Mouse (Mus musculus): Measurements from ENCODE around the gene Scube2. TPM values are rescaled to one million over a fixed set of nuclear protein-coding genes. Genes with fewer than 3 reads are reported as not detected.
A peak's percentile ranks its signal among the peaks of the same experiment; 100 is the strongest.

Scube2 gene
- polyA plus RNA-seq, 1 experiment from 2014 or later, result 1.2 TPM

DNA sequence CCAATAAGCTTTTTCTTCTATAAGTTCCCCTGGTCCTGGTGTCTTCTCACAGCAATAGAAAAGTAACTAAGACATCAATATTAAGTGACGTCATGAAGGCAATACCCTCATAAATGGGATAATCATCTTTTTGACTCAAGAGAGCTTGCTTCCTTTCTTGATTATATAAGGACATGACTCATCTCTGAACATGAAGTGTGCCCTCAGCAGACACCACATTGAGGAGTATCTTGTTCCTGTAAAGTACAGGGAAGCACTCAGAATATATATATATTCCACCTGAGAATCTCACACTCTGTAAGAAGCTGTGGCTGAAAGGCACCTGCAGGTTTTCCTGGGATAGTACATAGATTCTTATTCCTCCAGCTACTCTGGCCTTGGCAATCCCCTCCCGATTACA lies 17.1 kb upstream of the Scube2 start:
- Histone ChIP-seq H3K9me3 (replicated peaks; ENCODE audit: control insufficient read depth, low read length, poor library complexity, severe bottlenecking) (peaks cover 3% of the 10 kb centered on the region; the same call in 1 of the 2 replicates), H3K36me3 (ENCODE audit: control insufficient read depth, insufficient read depth, low read length) (peaks cover 4% of the 10 kb centered on the region; the same call in 1 of the 2 replicates), H3K27ac (ENCODE audit: low read length) (no peak overlapping the region), H3K9ac (ENCODE audit: low read depth, low read length) (no peak overlapping the region), H3K27me3 (ENCODE audit: control insufficient read depth, insufficient read depth, low read depth, low read length) (no peaks in the 10 kb centered on the region), H3K4me1 (ENCODE audit: control insufficient read depth, insufficient read depth, low read length) (no peaks in the 10 kb centered on the region), H3K4me2 (ENCODE audit: low read length) (no peak overlapping the region), H3K4me3 (ENCODE audit: low read depth, low read length) (no peak overlapping the region)
- WGBS, result 91% methylated on average over 2 of the region's 2 CpGs
- no peak for ATAC-seq

DNA sequence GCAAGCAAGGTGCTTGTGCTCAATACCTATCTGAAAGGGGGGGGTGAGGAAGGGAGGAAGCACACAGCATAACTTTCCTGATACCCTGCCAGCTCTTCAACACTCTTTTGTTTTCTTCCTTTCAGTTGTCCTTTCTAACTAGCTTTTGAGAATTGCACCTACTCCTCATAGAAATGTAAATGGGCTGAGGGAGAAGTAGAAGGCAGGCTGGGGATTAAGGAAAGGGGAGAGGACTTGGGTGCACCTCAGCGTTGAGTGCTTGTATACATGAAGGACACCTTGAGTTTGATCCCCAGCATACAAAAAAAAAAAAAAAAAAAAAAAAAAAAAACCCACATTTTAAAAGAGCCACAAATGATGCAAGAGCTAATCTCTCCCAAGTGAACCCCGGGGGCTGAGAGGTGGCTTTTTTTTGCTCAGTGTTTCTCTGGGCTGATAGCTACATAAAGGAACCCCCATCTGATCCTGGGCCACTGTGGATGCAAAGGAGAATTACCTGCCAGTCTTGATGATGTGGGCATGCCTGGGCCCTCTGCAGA lies 16.2 kb upstream of the Scube2 start:
- H3K9ac ChIP-seq (ENCODE audit: low read depth, low read length), result no peak overlapping the region
- H3K27me3 ChIP-seq (ENCODE audit: control insufficient read depth, insufficient read depth, low read depth, low read length), result no peaks in the 10 kb centered on the region
- peaks cover under 1% of the 10 kb centered on the region; the same call in 1 of the 2 replicates for H3K36me3 ChIP-seq (ENCODE audit: control insufficient read depth, insufficient read depth, low read length)
- no peaks in the 10 kb centered on the region for H3K4me1 ChIP-seq (ENCODE audit: control insufficient read depth, insufficient read depth, low read length)
- no peak overlapping the region for H3K4me3 ChIP-seq (ENCODE audit: low read depth, low read length)
- ATAC-seq, result no peak
- WGBS, result 53% methylated on average over 2 of the region's 2 CpGs
- no peak overlapping the region for H3K27ac ChIP-seq (ENCODE audit: low read length)
- peaks cover under 1% of the 10 kb centered on the region; the same call in 1 of the 2 replicates for H3K9me3 ChIP-seq (replicated peaks; ENCODE audit: control insufficient read depth, low read length, poor library complexity, severe bottlenecking)
- no peak overlapping the region for H3K4me2 ChIP-seq (ENCODE audit: low read length)

- Histone ChIP-seq H3K4me2 (ENCODE audit: low read length) (no peak overlapping the region), H3K36me3 (ENCODE audit: control insufficient read depth, insufficient read depth, low read length) (no peaks in the 10 kb centered on the region), H3K4me3 (ENCODE audit: low read depth, low read length) (no peak overlapping the region), H3K4me1 (ENCODE audit: control insufficient read depth, insufficient read depth, low read length) (no peaks in the 10 kb centered on the region), H3K9ac (ENCODE audit: low read depth, low read length) (no peak overlapping the region), H3K27me3 (ENCODE audit: control insufficient read depth, insufficient read depth, low read depth, low read length) (no peaks in the 10 kb centered on the region), H3K27ac (ENCODE audit: low read length) (no peak overlapping the region), H3K9me3 (replicated peaks; ENCODE audit: control insufficient read depth, low read length, poor library complexity, severe bottlenecking) (no peaks in the 10 kb centered on the region)
- WGBS, result 66% methylated on average over 12 of the region's 12 CpGs
- no peak for ATAC-seq
Observed at GRCm38 (mm10) chr7:109879158-109879557, 13.7 kb upstream of the Scube2 start.

- Histone ChIP-seq H3K9ac (ENCODE audit: low read depth, low read length) (no peak overlapping the region), H3K4me3 (ENCODE audit: low read depth, low read length) (no peak overlapping the region), H3K36me3 (ENCODE audit: control insufficient read depth, insufficient read depth, low read length) (no peaks in the 10 kb centered on the region), H3K4me1 (ENCODE audit: control insufficient read depth, insufficient read depth, low read length) (no peaks in the 10 kb centered on the region), H3K4me2 (ENCODE audit: low read length) (no peak overlapping the region), H3K9me3 (replicated peaks; ENCODE audit: control insufficient read depth, low read length, poor library complexity, severe bottlenecking) (no peaks in the 10 kb centered on the region), H3K27ac (ENCODE audit: low read length) (no peak overlapping the region), H3K27me3 (ENCODE audit: control insufficient read depth, insufficient read depth, low read depth, low read length) (no peaks in the 10 kb centered on the region)
- ATAC-seq, result no peak
- WGBS, result 77% methylated on average over 8 of the region's 8 CpGs
Observed at GRCm38 (mm10) chr7:109876085-109876484, 10.6 kb upstream of the Scube2 start.

GRCm38 (mm10) chr7:109875598-109875997 lies 10.1 kb upstream of the Scube2 start:
- WGBS, result 69% methylated on average over 3 of the region's 3 CpGs
- no peak for ATAC-seq
- Histone ChIP-seq H3K27ac (ENCODE audit: low read length) (0 out of 2 replicates have a peak overlapping the region, but pooled peaks have one; percentile 31), H3K4me1 (ENCODE audit: control insufficient read depth, insufficient read depth, low read length) (no peaks in the 10 kb centered on the region), H3K4me2 (ENCODE audit: low read length) (no peak overlapping the region), H3K36me3 (ENCODE audit: control insufficient read depth, insufficient read depth, low read length) (no peaks in the 10 kb centered on the region), H3K9me3 (replicated peaks; ENCODE audit: control insufficient read depth, low read length, poor library complexity, severe bottlenecking) (no peaks in the 10 kb centered on the region), H3K9ac (ENCODE audit: low read depth, low read length) (no peak overlapping the region), H3K4me3 (ENCODE audit: low read depth, low read length) (no peak overlapping the region), H3K27me3 (ENCODE audit: control insufficient read depth, insufficient read depth, low read depth, low read length) (no peaks in the 10 kb centered on the region)

- Histone ChIP-seq H3K4me3 (ENCODE audit: low read depth, low read length) (no peak overlapping the region), H3K4me1 (ENCODE audit: control insufficient read depth, insufficient read depth, low read length) (no peaks in the 10 kb centered on the region), H3K4me2 (ENCODE audit: low read length) (no peak overlapping the region), H3K9ac (ENCODE audit: low read depth, low read length) (no peak overlapping the region), H3K9me3 (replicated peaks; ENCODE audit: control insufficient read depth, low read length, poor library complexity, severe bottlenecking) (no peaks in the 10 kb centered on the region), H3K27ac (ENCODE audit: low read length) (no peak overlapping the region), H3K36me3 (ENCODE audit: control insufficient read depth, insufficient read depth, low read length) (no peaks in the 10 kb centered on the region), H3K27me3 (ENCODE audit: control insufficient read depth, insufficient read depth, low read depth, low read length) (no peaks in the 10 kb centered on the region)
- 0 out of 2 replicates have a peak, but pooled peaks have one; percentile 21 for ATAC-seq
Observed at GRCm38 (mm10) chr7:109875033-109875432, 9.6 kb upstream of the Scube2 start.

- Histone ChIP-seq H3K4me2 (ENCODE audit: low read length) (no peak overlapping the region), H3K9me3 (replicated peaks; ENCODE audit: control insufficient read depth, low read length, poor library complexity, severe bottlenecking) (no peaks in the 10 kb centered on the region), H3K27me3 (ENCODE audit: control insufficient read depth, insufficient read depth, low read depth, low read length) (no peaks in the 10 kb centered on the region), H3K4me3 (ENCODE audit: low read depth, low read length) (no peak overlapping the region), H3K27ac (ENCODE audit: low read length) (no peak overlapping the region), H3K9ac (ENCODE audit: low read depth, low read length) (no peak overlapping the region), H3K4me1 (ENCODE audit: control insufficient read depth, insufficient read depth, low read length) (no peaks in the 10 kb centered on the region), H3K36me3 (ENCODE audit: control insufficient read depth, insufficient read depth, low read length) (no peaks in the 10 kb centered on the region)
- WGBS, result 61% methylated on average over 5 of the region's 5 CpGs
- no peak for ATAC-seq
Observed at GRCm38 (mm10) chr7:109873170-109873569, 7.7 kb upstream of the Scube2 start.

DNA sequence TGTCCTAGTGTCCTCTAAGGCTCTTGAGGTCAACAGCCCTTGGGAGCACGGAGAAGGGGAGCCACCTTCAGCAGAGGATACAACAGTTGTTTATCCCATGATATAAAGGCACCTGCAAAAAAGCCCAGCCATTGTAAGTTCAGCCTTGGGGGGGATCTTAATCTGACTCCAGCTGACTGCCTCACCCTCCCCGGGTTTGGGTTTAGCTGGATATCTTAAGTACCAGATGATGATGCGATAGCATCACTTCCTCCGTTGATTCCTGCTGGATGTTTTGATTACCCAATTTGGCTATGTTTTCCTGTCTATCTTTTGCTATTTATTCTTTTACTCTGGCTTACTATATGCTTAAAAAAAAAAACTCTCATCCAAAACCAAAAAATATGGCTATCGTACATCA lies 5.8 kb upstream of the Scube2 start:
- H3K27ac ChIP-seq (ENCODE audit: low read length), result no peak overlapping the region
- peaks cover 2% of the 10 kb centered on the region; the same call in 1 of the 2 replicates for H3K27me3 ChIP-seq (ENCODE audit: control insufficient read depth, insufficient read depth, low read depth, low read length)
- H3K36me3 ChIP-seq (ENCODE audit: control insufficient read depth, insufficient read depth, low read length), result no peaks in the 10 kb centered on the region
- no peaks in the 10 kb centered on the region for H3K9me3 ChIP-seq (replicated peaks; ENCODE audit: control insufficient read depth, low read length, poor library complexity, severe bottlenecking)
- no peak overlapping the region for H3K4me3 ChIP-seq (ENCODE audit: low read depth, low read length)
- no peak for ATAC-seq
- no peak overlapping the region for H3K9ac ChIP-seq (ENCODE audit: low read depth, low read length)
- no peaks in the 10 kb centered on the region for H3K4me1 ChIP-seq (ENCODE audit: control insufficient read depth, insufficient read depth, low read length)
- H3K4me2 ChIP-seq (ENCODE audit: low read length), result no peak overlapping the region
- WGBS, result 92% methylated on average over 5 of the region's 5 CpGs

DNA sequence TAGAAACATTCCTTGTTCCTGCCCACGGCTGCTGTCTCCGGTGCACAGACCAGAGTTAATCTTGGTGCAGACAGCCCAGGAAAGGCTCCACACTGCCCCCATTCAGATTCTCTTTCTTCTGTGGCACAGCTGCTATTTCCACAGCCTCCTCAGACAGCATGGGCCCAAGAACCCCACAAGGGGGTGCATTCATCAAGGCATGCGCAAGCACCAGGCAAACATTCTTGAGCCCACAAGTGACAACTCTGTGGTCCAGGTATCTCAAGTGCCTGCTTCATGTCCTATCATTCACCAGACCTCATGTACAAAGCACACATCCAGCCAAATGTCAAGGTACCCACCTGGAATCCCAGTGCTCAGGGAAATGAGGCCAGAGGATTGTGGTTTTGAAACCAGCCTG lies 3.0 kb upstream of the Scube2 start:
- H3K4me1 ChIP-seq (ENCODE audit: control insufficient read depth, insufficient read depth, low read length), result peaks cover 7% of the 10 kb centered on the region; the same call in 1 of the 2 replicates
- WGBS, result 9% methylated on average over 3 of the region's 3 CpGs

More for the DNA sequence above, 3.0 kb upstream of the Scube2 start:
- H3K9me3 ChIP-seq (replicated peaks; ENCODE audit: control insufficient read depth, low read length, poor library complexity, severe bottlenecking), result no peaks in the 10 kb centered on the region
- H3K36me3 ChIP-seq (ENCODE audit: control insufficient read depth, insufficient read depth, low read length), result no peaks in the 10 kb centered on the region
- H3K4me3 ChIP-seq (ENCODE audit: low read depth, low read length), result no peak overlapping the region
- H3K27ac ChIP-seq (ENCODE audit: low read length), result no peak overlapping the region
- no peak overlapping the region for H3K9ac ChIP-seq (ENCODE audit: low read depth, low read length)
- H3K4me2 ChIP-seq (ENCODE audit: low read length), result no peak overlapping the region
- peaks cover 6% of the 10 kb centered on the region for H3K27me3 ChIP-seq (ENCODE audit: control insufficient read depth, insufficient read depth, low read depth, low read length)
- no peak for ATAC-seq
